Mouse (Mus musculus) liver, postnatal 0 days (tissue): Measurements from ENCODE around the gene Mycbp2.

ENCODE experiments used
- CTCF ChIP-seq: sonication (generic); IDR thresholded peaks from 2 replicates; pipeline ENCODE4 v1.5.1; 2016; ENCODE audit warnings: antibody characterized with exemption, low read depth
- EP300 ChIP-seq: IDR thresholded peaks from 2 replicates; pipeline ENCODE4 v1.6.1; 2016; ENCODE audit warnings: antibody characterized with exemption, low read depth, mild to moderate bottlenecking

GRCm38 (mm10) chr14:103186658-103187057, 160.0 kb downstream of the Mycbp2 start:
- TF ChIP-seq EP300 (no peak), CTCF (no peak)
